Mouse (Mus musculus) CD4-positive helper T cell, adult 2 months (primary cell): Measurements from ENCODE around the gene Wbp2nl.
"Not testable (repeated sequence)": the region's sequence is repeated elsewhere in the genome, so short reads cannot be mapped to it uniquely, and the experiment has no call there.

Experiments
- DNase-seq: peaks from one replicate; pipeline ENCODE4 v3.0.0-alpha.2; 2012; ENCODE audit warnings: low read depth, missing footprints, low spot score

Gene Wbp2nl

GRCm38 (mm10) chr15:82348258-82348998 lies 49.7 kb downstream of the Wbp2nl start:
- no peak for DNase-seq

DNA sequence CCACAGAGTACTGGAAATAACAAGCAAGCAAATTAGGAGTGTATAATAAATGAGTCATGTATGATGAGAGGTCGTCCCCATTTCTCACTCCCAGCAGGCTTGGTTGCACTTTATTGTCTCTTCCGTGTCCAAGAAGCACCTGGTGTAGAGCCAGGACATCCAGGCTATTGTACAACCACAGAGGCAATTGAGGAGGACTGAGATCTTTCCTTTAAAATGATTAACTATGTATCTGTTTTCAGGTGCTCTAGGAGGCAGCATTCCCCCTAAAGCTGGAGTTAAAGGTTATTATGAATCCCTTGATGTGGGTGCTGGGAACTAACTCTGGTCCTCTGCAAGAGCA lies 50.2 kb downstream of the Wbp2nl start:
- DNase-seq, result no peak

GRCm38 (mm10) chr15:82350349-82350748 lies 51.6 kb downstream of the Wbp2nl start:
- DNase-seq, result no peak

- no peak for DNase-seq
Observed at GRCm38 (mm10) chr15:82351480-82351879, 52.7 kb downstream of the Wbp2nl start.

- DNase-seq, result no peak
Observed at GRCm38 (mm10) chr15:82353078-82353744, 54.5 kb downstream of the Wbp2nl start.

DNA sequence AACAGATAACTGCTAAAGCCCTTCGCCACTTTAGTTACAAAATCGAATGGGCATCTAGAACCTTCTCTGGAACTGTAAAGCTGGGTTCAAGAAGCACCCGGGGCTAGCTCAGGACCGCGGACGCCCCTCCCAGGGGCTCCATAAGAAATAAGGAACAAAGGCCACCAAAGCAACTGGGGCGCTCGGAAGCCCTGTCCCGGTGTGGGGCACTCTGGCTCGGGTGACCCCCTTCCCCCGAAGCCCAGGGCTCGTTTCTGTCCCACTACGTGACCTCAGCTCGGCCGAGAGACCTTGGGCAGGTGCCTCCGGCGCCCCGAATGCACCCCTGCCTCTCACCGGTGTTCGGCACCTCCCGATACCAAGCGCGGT lies 55.0 kb downstream of the Wbp2nl start:
- DNase-seq, result peak; percentile 40

GRCm38 (mm10) chr15:82354126-82354945 lies 55.6 kb downstream of the Wbp2nl start, which contains the start of gene Ndufa6:
TSS of gene Ndufa6 (minus strand) at chr15:82354322.
- peak; percentile 99 for DNase-seq

DNA sequence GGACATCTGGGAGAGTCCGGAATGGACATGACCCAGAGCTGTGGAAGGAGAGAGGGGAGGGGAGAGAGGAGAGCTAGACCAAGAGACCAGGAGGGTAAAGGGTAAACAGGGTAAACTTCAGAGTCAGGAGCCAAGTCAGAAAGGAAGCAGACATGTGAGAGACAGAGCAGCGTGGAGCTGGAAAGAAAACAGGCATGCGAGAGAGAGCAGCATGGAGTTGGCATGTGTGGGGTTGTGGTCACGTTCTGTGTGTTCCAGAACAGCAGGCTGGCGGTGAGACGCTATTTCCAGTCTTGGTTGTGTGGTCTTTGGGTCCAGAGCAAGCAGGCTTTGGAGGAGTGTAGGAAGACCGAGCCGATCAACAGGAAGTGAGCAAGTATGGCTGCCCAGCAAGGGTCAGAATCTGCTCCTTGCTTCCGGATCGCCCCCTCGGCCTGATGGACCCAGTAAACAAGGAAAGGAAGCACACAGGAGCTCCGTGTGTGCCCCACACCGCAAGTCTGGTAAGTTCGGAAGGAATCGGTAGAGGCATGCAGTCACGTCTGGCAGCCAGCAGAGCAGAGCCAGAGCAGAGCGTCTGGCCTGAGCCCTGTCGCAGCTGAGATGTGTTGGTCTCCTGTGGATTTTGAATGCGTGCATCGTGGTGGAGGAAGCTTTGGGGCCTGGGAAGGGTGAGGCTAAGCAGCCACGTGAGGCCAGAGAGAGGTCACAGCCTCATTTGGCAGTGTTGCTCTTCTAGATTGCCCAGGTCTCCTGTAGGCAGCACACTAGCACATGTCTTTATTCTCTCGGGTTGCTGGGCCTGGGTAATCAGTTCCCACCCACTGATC lies 59.9 kb downstream of the Wbp2nl start:
- DNase-seq, result peak; percentile 15

DNA sequence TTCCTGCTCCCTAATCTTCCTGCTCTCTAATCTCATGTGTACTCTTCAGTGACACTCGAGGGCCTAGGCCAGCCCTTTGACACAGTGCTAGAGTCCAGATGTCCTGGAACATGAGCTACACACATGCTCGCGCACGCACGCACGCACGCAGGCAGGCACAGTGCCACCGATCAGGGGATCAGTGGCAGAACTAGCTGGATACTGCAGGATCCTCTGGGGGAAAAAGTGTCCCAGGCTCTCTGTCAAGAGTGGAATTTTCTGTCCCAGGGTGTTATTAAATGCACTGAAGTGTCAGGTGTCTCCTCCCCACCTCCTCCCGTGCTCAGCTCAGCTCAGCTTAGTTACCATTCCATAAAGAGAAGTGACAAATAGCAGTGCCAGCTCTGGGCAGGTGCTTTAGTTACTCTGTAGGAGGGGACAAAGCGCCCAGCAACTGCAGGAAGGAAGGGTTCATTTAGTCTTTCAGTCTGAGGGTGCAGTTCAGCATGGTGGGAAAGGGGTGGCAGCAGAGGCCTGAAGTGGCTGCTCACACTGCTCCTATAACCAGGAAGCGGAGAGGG lies 62.8 kb downstream of the Wbp2nl start:
- DNase-seq, result peak; percentile 20

GRCm38 (mm10) chr15:82362234-82362633 lies 63.5 kb downstream of the Wbp2nl start:
- no peak for DNase-seq

DNA sequence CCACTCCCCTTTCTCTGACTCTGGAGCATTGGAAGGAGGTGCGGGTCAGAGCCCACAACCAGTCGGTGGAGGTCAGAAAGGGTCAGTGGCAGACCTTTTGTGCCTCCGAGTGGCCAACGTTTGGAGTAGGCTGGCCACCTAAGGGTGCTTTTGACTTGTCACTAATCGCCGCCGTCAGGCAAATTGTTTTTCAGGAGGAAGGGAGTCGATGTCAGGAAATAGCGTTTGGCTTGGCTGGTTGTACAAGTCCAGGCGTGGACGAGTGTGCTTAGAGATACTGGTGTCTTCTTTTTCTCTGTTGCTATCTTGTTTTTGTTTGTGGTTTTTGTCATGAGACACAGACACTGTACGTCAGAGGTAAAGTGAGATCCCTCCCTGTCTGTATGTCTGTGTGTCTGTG lies 65.0 kb downstream of the Wbp2nl start:
- not testable (repeated sequence) for DNase-seq
